Mouse (Mus musculus) intestine, postnatal 0 days (tissue): ENCODE results near the gene Bcl2l13. TPM values are rescaled to one million over a fixed set of nuclear protein-coding genes. Genes with fewer than 3 reads are reported as not detected.
"Not testable (repeated sequence)": the region's sequence is repeated elsewhere in the genome, so short reads cannot be mapped to it uniquely, and the experiment has no call there.

Experiments used
- ATAC-seq: fragments of 200-750 bp; cut with Nextera tagmentation; 2 replicates; pipeline ENCODE4 v1.8.0; 2017; ENCODE audit warnings: mild to moderate bottlenecking, moderate TSS enrichment, moderate library complexity
- H3K27ac ChIP-seq: fragments of 300-500 bp; sonication (generic); 2 replicates; pipeline ENCODE4 v1.5.1; 2014; ENCODE audit warnings: mild to moderate bottlenecking, low read depth, low read length, moderate library complexity
- H3K27me3 ChIP-seq: fragments of 300-500 bp; sonication (generic); replicated peaks from 2 replicates; pipeline ENCODE4 v1.6.1; 2014; ENCODE audit warnings: low read length, mixed read lengths; ENCODE audit not compliant: control insufficient read depth, insufficient read depth
- H3K36me3 ChIP-seq: fragments of 300-500 bp; sonication (generic); 2 replicates; pipeline ENCODE4 v1.6.1; 2014; ENCODE audit warnings: mild to moderate bottlenecking, moderate library complexity; ENCODE audit not compliant: control insufficient read depth, insufficient read depth
- H3K4me1 ChIP-seq: fragments of 300-500 bp; sonication (generic); replicated peaks from 2 replicates; pipeline ENCODE4 v1.6.1; 2014; ENCODE audit warnings: antibody characterized with exemption, low read length, mixed read lengths; ENCODE audit not compliant: control insufficient read depth, insufficient read depth
- H3K4me2 ChIP-seq: fragments of 300-500 bp; sonication (generic); replicated peaks from 2 replicates; pipeline ENCODE4 v1.6.1; 2014; ENCODE audit warnings: low read depth, mild to moderate bottlenecking, moderate library complexity
- H3K4me3 ChIP-seq: fragments of 300-500 bp; sonication (generic); 2 replicates; pipeline ENCODE4 v1.5.1; 2014; ENCODE audit warnings: low read depth, low read length
- H3K9ac ChIP-seq: fragments of 300-500 bp; sonication (generic); 2 replicates; pipeline ENCODE4 v1.6.1; 2014; ENCODE audit warnings: mild to moderate bottlenecking, low read depth, low read length
- H3K9me3 ChIP-seq: fragments of 300-500 bp; sonication (generic); 2 replicates; pipeline ENCODE4 v1.6.1; 2016; ENCODE audit warnings: mixed run types; ENCODE audit not compliant: control insufficient read depth
- CTCF ChIP-seq: sonication (generic); IDR thresholded peaks from 2 replicates; pipeline ENCODE4 v1.5.1; 2016; ENCODE audit warnings: low read depth, mild to moderate bottlenecking, control low read depth, antibody characterized with exemption, moderate library complexity
- WGBS: fragments of 180-500 bp; shearing (Covaris S2); extraction: QIAGEN DNeasy Blood & Tissue Kit; methylation state at CpG from one replicate; pipeline ENCODE4 v1.1.7; 2014; 5-methylcytosine and 5-hydroxymethylcytosine counted together
- polyA plus RNA-seq: library from polyadenylated mRNA; unstranded; fragments of >200 nt; fragmentation: Nextera tagmentation; extraction: Ambion mirVana; gene quantifications from 2 replicates; pipeline ENCODE4 v1.2.1, GENCODE M21; 2015

The Bcl2l13 gene
- polyA plus RNA-seq, 1 experiment from 2014 or later, result 9.9 TPM

DNA sequence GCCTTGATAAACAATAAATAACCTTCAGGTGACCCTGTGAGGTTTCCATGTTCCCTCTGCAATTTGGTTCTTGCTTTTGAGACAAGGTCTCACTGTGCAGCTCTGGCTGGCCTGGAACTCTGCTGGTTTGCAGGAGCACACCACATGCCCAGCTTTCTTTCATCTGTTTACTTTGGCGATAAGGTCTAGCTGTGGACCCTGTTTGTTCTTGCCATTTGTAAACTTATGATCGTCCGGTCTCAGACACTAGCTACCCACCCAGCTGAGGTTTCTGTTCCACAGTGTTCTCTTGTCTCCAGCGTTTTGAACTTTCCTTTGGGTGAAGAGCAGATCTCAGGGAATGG, 28.3 kb upstream of the Bcl2l13 start:
- 56% methylated on average over 4 of the region's 4 CpGs for WGBS

DNA sequence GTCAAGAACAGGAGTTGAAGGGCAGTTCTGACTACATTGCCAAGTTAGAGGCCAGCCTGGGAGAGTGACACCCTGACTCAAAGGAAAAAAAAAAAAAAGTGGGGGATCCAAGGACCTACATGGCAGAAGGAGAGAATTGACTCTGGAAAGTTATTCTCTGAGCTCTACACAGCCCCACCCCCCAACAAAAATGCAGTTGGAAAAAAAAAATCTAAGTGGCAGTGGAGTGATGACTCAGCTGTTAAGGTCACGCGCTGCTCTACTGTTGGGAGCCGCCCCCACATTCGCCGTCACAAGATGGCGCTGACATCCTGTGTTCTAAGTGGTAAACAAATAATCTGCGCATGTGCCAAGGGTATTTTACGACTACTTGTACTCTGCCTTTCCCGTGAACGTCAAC, 24.0 kb upstream of the Bcl2l13 start:
- not testable (repeated sequence) for H3K9me3 ChIP-seq, H3K4me2 ChIP-seq, H3K9ac ChIP-seq, H3K4me3 ChIP-seq, H3K27ac ChIP-seq, ATAC-seq, H3K27me3 ChIP-seq, H3K4me1 ChIP-seq
- peaks cover 38% of the 10 kb centered on the region for H3K36me3 ChIP-seq
- 98% methylated on average over 6 of the region's 10 CpGs for WGBS

More for the DNA sequence above, 28.3 kb upstream of the Bcl2l13 start:
- H3K36me3 ChIP-seq, result peaks cover 78% of the 10 kb centered on the region
- no peak for ATAC-seq
- TF ChIP-seq CTCF, result no peak
- H3K9me3 ChIP-seq, result no peaks in the 10 kb centered on the region
- H3K4me3 ChIP-seq, result no peak overlapping the region
- no peaks in the 10 kb centered on the region for H3K27me3 ChIP-seq
- H3K4me1 ChIP-seq, result no peaks in the 10 kb centered on the region
- H3K9ac ChIP-seq, result no peak overlapping the region
- peak overlapping the region; percentile 68 for H3K27ac ChIP-seq
- no peak overlapping the region for H3K4me2 ChIP-seq

DNA sequence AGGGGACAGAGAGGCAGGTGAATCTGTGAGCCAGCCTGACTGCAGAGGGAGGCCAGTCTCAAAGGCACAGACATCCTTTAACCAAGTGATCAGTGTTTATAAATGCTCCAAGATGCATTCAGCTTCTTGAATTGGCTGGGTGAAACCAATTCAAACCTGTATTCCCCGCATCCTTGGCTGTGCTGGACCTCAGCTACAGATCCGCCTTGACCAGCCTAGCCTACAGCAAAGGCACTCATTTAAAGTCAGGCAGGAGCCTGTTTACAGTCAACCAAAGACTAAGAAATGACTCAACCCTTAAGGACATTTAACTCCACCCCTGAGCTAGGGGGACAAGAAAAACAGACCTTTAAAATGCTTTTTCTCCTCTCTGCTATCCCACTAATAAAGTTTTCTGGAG, 16.7 kb upstream of the Bcl2l13 start:
- H3K4me2 ChIP-seq, result no peak overlapping the region
- 93% methylated on average over 2 of the region's 2 CpGs for WGBS
- H3K4me3 ChIP-seq, result no peak overlapping the region
- H3K9me3 ChIP-seq, result no peaks in the 10 kb centered on the region
- H3K4me1 ChIP-seq, result no peaks in the 10 kb centered on the region
- TF ChIP-seq CTCF, result no peak
- H3K9ac ChIP-seq, result no peak overlapping the region
- no peaks in the 10 kb centered on the region for H3K27me3 ChIP-seq
- peaks cover 20% of the 10 kb centered on the region for H3K36me3 ChIP-seq
- no peak overlapping the region for H3K27ac ChIP-seq
- ATAC-seq, result no peak

DNA sequence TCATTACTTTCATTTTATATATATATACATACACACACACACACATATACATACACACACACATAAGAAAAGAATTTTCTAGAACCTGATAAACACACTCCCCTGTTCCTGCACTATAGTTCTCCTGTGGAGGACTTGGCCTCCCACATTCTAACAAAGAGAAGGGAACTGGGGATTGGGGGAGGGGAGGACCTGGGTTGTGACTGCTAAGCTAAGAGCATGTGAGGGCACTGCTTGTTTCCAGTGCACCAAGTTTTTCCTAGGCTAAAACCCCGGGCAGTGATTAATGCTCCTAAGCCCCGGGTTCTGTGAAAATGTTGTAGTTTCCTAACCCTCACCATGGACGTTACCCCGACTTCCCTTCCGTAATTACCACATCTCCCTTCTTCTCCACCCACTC, 15.9 kb upstream of the Bcl2l13 start:
- WGBS, result 75% methylated on average over 5 of the region's 5 CpGs
- peak overlapping the region; percentile 65; the same call in 1 of the 2 replicates for H3K4me2 ChIP-seq
- no peak for ATAC-seq

DNA sequence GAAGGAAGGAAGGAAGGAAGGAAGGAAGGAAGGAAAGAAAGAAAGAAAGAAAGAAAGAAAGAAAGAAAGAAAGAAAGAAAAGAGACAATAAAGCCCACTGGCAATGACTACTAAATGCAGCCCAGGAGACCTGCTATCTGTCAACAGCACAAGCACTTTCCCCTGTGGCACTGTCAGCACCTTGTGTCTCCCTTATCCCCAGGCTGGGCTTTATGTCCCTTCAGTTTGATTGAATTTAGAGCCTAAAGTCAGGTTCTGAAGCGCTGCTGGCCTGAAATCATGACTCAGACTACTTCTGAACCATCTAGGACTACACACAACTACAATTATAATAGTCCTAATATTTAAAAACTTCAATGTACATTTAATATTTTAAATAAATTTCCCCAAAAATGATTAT, 15.1 kb upstream of the Bcl2l13 start:
- H3K27ac ChIP-seq, result no peak overlapping the region
- WGBS, result 74% methylated on average over 1 of the region's 1 CpGs

More for the DNA sequence above, 15.9 kb upstream of the Bcl2l13 start:
- Histone ChIP-seq H3K27ac (no peak overlapping the region), H3K4me3 (no peak overlapping the region), H3K36me3 (peaks cover 20% of the 10 kb centered on the region), H3K9me3 (no peaks in the 10 kb centered on the region), H3K9ac (no peak overlapping the region), H3K27me3 (no peaks in the 10 kb centered on the region), H3K4me1 (no peaks in the 10 kb centered on the region)
- TF ChIP-seq CTCF, result no peak

DNA sequence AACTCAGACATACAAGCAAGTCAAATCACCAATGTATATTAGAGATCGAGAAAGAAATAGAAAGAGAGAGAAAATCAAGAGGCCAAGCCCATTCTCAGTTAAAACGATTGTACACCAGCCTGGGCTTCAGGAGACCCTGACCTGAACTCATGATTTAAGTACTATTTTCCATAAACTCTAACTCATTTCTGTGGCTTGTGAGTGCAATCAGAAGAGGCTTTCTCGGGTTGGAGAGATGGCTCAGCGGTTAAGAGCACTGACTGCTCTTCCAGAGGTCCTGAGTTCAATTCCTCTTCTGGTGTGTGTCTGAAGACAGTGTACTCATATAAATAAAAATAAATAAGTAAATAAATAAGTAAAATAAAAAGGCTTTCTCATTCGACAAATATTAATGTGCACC, 14.3 kb upstream of the Bcl2l13 start:
- Histone ChIP-seq H3K36me3 (peaks cover 20% of the 10 kb centered on the region), H3K9ac (peak overlapping the region; percentile 82), H3K27ac (no peak overlapping the region), H3K4me3 (peak overlapping the region; percentile 77), H3K9me3 (no peaks in the 10 kb centered on the region), H3K27me3 (no peaks in the 10 kb centered on the region), H3K4me1 (no peaks in the 10 kb centered on the region), H3K4me2 (peak overlapping the region; percentile 65)
- TF ChIP-seq CTCF, result no peak
- no peak for ATAC-seq
- 38% methylated on average over 5 of the region's 5 CpGs for WGBS

More for the DNA sequence above, 15.1 kb upstream of the Bcl2l13 start:
- Histone ChIP-seq H3K4me1 (no peaks in the 10 kb centered on the region), H3K9ac (peak overlapping the region; percentile 82; the same call in 1 of the 2 replicates), H3K36me3 (peaks cover 20% of the 10 kb centered on the region), H3K9me3 (no peaks in the 10 kb centered on the region), H3K27me3 (no peaks in the 10 kb centered on the region), H3K4me2 (peak overlapping the region; percentile 65), H3K4me3 (no peak overlapping the region)
- no peak for ATAC-seq
- TF ChIP-seq CTCF, result no peak

DNA sequence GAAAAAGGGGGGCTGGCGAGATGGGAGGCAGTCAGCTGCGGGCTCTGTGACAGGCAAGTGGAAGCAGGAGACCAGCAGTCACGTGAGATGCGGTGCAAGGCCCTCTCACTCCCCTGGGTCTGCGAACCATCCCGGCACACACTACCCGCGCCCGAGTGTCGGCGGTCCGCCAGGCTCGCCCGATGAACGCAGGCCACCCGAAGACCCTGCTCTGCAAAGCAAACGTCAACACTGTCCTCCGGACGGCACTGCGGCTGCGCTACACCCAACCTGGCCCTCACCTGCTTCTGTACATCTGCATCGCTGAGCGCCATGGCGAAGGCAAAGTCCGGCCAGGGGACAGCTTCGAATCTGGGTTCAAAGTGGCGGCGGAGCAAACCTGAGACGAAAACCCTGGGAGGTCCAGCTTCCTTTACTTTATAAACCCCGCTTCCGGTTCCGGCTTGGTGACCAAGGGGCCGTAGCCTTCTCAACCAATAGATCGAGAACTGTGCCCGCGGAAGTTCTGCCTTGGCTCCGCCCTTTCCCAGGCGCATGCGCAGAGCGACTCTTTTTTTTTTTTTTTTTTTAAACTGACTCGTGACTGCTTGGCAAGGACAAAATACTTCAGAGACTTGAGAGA, 13.6 kb upstream of the Bcl2l13 start, which contains the start of gene Atp6v1e1:
Gene Atp6v1e1 (minus strand): TSS at position 487 of the 622 bp plus-strand sequence.
- Histone ChIP-seq H3K4me1 (no peaks in the 10 kb centered on the region), H3K27me3 (no peaks in the 10 kb centered on the region), H3K4me2 (peak within 1 kb of the TSS; percentile 65), H3K9me3 (no peaks in the 10 kb centered on the region), H3K4me3 (peak within 1 kb of the TSS; percentile 77), H3K27ac (peak within 1 kb of the TSS; percentile 95), H3K36me3 (peaks cover 16% of the 10 kb centered on the region), H3K9ac (peak within 1 kb of the TSS; percentile 82)
- under 1% methylated on average over 41 of the region's 41 CpGs for WGBS
- no peak for TF ChIP-seq CTCF
- ATAC-seq, result peak; percentile 99
